Mouse (Mus musculus): Measurements from ENCODE around the gene Gdap1l1.

Gdap1l1 gene

DNA sequence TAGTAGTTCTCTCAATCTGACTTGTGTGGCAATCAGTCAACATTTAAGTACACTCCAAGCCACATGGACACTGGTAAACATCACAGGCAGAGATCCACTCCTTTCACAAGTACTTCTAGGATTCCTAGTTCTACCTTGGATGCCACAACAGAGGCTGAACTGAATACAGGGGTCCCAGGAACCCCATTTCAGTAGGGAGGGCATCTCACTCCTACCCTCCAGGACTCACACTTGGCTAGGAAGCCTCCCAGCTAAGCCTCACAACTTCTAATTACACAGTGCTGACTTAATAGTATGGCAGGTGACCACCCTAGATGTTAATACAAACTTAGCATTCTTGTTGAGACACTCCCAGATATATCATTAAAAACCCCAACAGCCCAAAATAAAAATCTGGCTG, 20.4 kb upstream of the Gdap1l1 start:
- CTCF ChIA-PET = interaction anchor here in 3 of 4 experiments (0.7 to 3.3 kb wide), 9 partner anchors 17 to 450 kb away, joined by 3 to 11 read pairs (median 3); partner anchors contain the start of gene Fitm2 (in 1 of the 3)
- POLR2A ChIA-PET = interaction anchor here (0.6 to 5.3 kb wide), 37 partner anchors 8 to 653 kb away, joined by 3 to 58 read pairs (median 5); partner anchors contain the start of genes Fitm2 (in 3 of the 4), Gdap1l1 (in 2 of the 4), Srsf6 (in 1 of the 4) and Stk4 (in 1 of the 4)

DNA sequence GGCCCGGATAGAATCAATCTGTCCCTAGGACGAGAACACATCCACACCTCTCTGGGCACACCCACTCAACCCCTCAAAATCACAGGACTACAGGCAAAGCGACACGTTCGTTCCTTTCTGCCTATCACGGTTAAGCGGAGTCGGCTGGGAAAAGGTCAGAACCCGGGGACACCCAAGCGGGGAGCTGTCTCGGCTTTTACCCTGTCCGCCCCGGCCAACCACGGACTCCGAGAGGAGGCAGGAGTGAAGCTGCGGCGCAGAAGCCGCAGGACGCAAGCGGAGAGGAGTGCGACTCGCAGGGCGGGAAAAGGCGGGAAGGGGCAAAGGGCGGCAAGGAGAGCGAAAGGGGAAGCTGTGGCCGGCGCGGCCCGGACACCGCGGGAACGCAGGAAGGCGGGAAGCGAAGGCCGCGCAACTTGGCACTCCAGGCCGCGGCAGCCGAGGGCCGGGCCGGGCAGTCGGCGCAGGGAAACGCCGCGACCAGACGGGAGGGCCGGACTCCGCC, 19.4 kb upstream of the Gdap1l1 start:
- ChIA-PET CTCF (interaction anchor here in 3 of 4 experiments (0.6 to 3.3 kb wide), 15 partner anchors 18 to 1939 kb away, joined by 3 to 21 read pairs (median 4); partner anchors contain the start of gene Fitm2 (in 3 of the 3)), POLR2A (interaction anchor here (0.6 to 5.3 kb wide), 132 partner anchors 9 to 1642 kb away, joined by 3 to 58 read pairs (median 4); partner anchors contain the start of genes Fitm2 (in 4 of the 4), Gdap1l1 (in 3 of the 4), Srsf6 (in 3 of the 4) and Jph2 (in 1 of the 4))

GRCm38 (mm10) chr2:163419346-163420045, 18.8 kb upstream of the Gdap1l1 start:
- ChIA-PET CTCF (interaction anchor here in 3 of 4 experiments (0.9 to 3.3 kb wide), 13 partner anchors 18 to 451 kb away, joined by 3 to 21 read pairs (median 4); partner anchors contain the start of gene Fitm2 (in 3 of the 3)), POLR2A (interaction anchor here (0.5 to 5.3 kb wide), 133 partner anchors 7 to 1641 kb away, joined by 3 to 58 read pairs (median 4); partner anchors contain the start of genes Fitm2 (in 4 of the 4), Gdap1l1 (in 3 of the 4), Srsf6 (in 3 of the 4) and Jph2 (in 1 of the 4))

GRCm38 (mm10) chr2:163420366-163420886, 17.9 kb upstream of the Gdap1l1 start:
- ChIA-PET POLR2A (interaction anchor here in 3 of 4 experiments (0.5 to 5.3 kb wide), 31 partner anchors 11 to 651 kb away, joined by 3 to 58 read pairs (median 6); partner anchors contain the start of genes Fitm2 (in 2 of the 3), Gdap1l1 (in 1 of the 3), Srsf6 (in 1 of the 3) and Stk4 (in 1 of the 3)), CTCF (interaction anchor here in 3 of 4 experiments (0.8 to 3.3 kb wide), 6 partner anchors 19 to 61 kb away, joined by 3 to 21 read pairs (median 8); partner anchors contain the start of gene Fitm2 (in 3 of the 3))

GRCm38 (mm10) chr2:163422895-163423660, 15.2 kb upstream of the Gdap1l1 start:
- ChIA-PET CTCF (interaction anchor here in 2 of 4 experiments (0.5 to 2.1 kb wide), 4 partner anchors 22 to 64 kb away, joined by 3 to 7 read pairs (median 4); no protein-coding TSS in a partner anchor), POLR2A (interaction anchor here in 3 of 4 experiments (0.7 to 1.2 kb wide), 3 partner anchors 9 to 300 kb away, joined by 3 to 8 read pairs (median 4); no protein-coding TSS in a partner anchor)

- CTCF ChIA-PET = interaction anchor here in 3 of 4 experiments (0.9 to 2.1 kb wide), 4 partner anchors 22 to 56 kb away, joined by 3 to 7 read pairs (median 3); partner anchors contain the start of gene Fitm2 (in 2 of the 3)
- POLR2A ChIA-PET = interaction anchor here in 2 of 4 experiments (0.5 to 1.0 kb wide), 3 partner anchors 9 to 91 kb away, joined by 3 to 6 read pairs (median 4); no protein-coding TSS in a partner anchor
Measured at GRCm38 (mm10) chr2:163424597-163424996, 13.7 kb upstream of the Gdap1l1 start, which contains the start of gene Oser1. TSS of gene Oser1 (minus strand) at chr2:163424697.

DNA sequence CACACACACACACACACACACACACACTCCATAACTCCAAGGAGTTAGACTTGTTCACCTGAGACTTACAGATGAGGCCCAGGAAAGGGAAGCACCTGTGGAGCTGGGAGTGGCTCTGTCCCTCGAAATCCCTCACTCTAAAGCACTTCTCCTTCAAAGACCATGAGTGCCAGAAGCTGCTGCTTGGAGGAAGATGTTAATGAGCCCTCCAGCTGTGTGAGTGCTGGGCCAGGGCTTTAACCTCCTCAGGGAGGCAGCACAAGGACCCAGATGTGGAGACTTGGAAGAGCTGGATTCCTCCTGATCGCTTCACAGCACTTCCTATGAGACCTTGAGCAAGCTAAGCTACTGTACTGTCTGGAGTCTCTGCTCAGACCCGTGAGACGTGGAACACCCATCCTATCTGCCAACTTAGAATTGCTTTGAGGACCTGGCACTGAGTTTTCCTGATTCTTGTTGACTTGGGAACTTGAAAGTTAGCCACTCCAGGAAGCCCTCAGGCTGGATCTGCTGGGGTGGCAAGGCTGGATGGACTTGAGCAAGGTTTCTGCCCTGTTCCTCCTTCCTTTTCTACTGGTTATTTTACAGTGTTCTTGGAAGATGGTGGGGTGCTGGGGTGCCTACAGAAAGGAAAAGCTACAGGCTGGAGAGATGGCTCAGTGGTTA, 9.8 kb upstream of the Gdap1l1 start:
- POLR2A ChIA-PET = interaction anchor here in 3 of 4 experiments (0.7 to 2.0 kb wide), 8 partner anchors 9 to 443 kb away, joined by 3 to 13 read pairs (median 4); no protein-coding TSS in a partner anchor
- CTCF ChIA-PET = interaction anchor here in 3 of 4 experiments (0.6 to 1.5 kb wide), 7 partner anchors 27 to 1017 kb away, joined by 3 to 6 read pairs (median 4); partner anchors contain the start of gene Fitm2 (in 1 of the 3)

DNA sequence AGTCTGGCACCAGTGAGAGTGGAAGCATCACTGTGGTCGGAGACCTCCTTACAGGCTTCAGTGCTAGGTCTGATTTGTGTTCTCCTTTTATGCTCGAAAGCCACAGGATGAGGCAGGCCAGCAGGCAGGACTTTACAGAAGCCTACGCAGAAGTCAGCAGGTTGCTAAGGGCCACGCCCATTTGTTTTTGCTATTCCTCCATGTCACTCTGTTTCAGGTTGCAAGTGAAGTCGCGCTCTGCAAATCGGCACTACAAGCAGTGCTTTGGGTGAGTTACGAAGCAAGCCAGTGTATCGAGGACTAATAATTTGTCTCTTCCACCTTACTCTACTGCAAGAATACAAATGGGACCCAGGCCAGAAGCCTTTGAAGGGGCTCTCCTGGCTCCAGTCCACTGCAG, 7.0 kb upstream of the Gdap1l1 start:
- ChIA-PET POLR2A (interaction anchor here in 2 of 4 experiments (0.6 to 1.8 kb wide), 2 partner anchors 12 to 23 kb away, joined by 3 to 4 read pairs; no protein-coding TSS in a partner anchor), CTCF (no interaction called here)

GRCm38 (mm10) chr2:163433971-163434370, 4.3 kb upstream of the Gdap1l1 start:
- CTCF ChIA-PET = interaction anchor here in 3 of 4 experiments (0.6 to 1.5 kb wide), 9 partner anchors 19 to 417 kb away, joined by 3 to 7 read pairs (median 3); partner anchors contain the start of gene Fitm2 (in 2 of the 3)
- POLR2A ChIA-PET = interaction anchor here in 3 of 4 experiments (0.6 to 2.7 kb wide), 10 partner anchors 9 to 402 kb away, joined by 3 to 27 read pairs (median 4); no protein-coding TSS in a partner anchor

DNA sequence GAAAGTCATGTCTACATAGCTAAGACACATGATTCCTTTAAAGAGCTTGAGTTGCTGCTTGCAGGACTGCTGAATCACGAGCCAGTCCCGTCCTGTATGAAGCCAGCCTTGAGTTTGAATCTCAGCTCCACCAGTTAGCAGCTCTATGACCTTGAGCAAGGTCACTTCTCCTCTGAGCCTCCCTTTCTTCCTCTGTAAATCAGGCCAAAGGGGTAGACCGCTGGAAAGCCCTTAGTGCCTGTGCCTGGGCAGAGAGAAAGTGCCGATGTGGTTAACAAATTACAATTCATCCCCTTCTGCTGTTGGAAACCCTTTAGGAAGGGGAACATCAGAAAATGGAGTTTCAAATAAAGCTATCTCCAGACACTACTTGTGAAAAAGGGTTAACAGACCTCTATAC, 476 bp upstream of the Gdap1l1 start:
- POLR2A ChIA-PET = interaction anchor here in 3 of 4 experiments (0.6 to 4.4 kb wide), 7 partner anchors 18 to 507 kb away, joined by 3 to 28 read pairs (median 5); partner anchors contain the start of gene Srsf6 (in 1 of the 3)
- CTCF ChIA-PET = interaction anchor here in 2 of 4 experiments (0.6 to 1.1 kb wide), 4 partner anchors 35 to 350 kb away, joined by 3 read pairs; no protein-coding TSS in a partner anchor

DNA sequence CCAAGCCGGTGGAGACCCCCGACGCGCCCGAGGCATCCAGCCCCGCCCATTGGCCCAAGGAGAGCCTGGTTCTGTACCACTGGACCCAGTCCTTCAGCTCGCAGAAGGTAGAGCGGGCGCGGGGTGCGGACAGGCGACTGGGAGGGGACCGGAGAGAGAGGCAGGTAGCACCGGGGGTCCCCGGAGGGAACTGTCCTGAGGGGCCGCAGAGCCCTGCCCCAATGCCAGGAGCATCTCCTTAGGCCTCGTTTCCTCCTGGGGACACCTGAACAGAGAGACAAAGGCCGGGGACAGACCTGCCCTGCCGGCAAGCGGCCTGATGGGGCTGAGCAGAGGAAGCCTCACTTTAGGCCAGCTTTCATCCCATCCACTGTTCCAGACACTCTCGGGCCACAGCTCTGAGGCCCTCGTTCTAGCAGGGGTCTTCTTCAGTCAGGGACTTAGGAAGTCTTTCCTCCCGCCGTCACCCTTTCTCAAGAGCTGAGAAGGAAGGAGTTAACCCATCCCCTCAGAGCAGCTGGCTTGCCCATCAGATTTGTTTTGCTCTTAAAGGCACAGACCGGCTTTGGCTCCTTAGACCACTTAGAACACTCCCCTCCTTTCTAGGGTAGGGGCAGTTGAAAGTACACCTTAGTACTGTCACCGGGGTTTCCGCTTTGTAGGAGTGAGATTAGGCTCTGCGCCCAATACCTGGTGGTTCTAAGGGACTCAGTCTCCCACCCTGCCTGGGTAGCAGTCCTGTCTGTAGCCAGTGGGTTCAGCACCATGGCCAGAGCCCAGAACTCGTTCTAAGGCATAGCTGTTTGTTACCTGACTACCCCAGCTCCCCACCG, 559 bp downstream of the Gdap1l1 start:
- ChIA-PET CTCF (interaction anchor here (0.6 to 1.9 kb wide), 15 partner anchors 13 to 349 kb away, joined by 3 to 14 read pairs (median 3); partner anchors contain the start of gene Fitm2 (in 3 of the 4)), POLR2A (interaction anchor here in 3 of 4 experiments (0.6 to 4.4 kb wide), 10 partner anchors 8 to 42 kb away, joined by 3 to 28 read pairs (median 4); no protein-coding TSS in a partner anchor)

DNA sequence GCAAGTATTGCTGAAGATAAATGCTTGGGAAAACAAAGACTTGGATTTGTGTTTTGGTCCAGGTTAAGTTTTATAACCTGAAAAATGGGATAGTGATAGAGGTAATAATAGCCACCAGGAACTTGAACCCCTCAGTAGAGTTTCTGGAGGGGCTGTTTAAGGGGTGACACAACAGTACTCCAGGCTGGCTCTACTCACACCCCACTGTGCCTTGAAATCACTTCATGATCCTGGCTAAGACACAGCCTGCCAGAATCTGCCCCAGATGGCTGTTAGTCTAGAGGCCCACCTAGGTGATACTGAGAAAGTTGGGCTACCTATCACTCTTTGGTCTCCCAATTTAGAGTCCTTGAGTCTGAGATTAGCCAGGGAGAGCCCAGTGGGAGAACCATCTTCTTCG, 1.2 kb downstream of the Gdap1l1 start:
- CTCF ChIA-PET = interaction anchor here (0.6 to 1.9 kb wide), 14 partner anchors 12 to 95 kb away, joined by 3 to 14 read pairs (median 3); partner anchors contain the start of gene Fitm2 (in 3 of the 4)
- POLR2A ChIA-PET = interaction anchor here in 3 of 4 experiments (0.6 to 4.4 kb wide), 8 partner anchors 8 to 41 kb away, joined by 3 to 28 read pairs (median 4); no protein-coding TSS in a partner anchor

- ChIA-PET POLR2A (interaction anchor here in 2 of 4 experiments (1.0 to 3.3 kb wide), 2 partner anchors 23 to 24 kb away, joined by 5 to 10 read pairs; no protein-coding TSS in a partner anchor), CTCF (no interaction called here)
Measured at GRCm38 (mm10) chr2:163443543-163443942, 5.3 kb downstream of the Gdap1l1 start.

DNA sequence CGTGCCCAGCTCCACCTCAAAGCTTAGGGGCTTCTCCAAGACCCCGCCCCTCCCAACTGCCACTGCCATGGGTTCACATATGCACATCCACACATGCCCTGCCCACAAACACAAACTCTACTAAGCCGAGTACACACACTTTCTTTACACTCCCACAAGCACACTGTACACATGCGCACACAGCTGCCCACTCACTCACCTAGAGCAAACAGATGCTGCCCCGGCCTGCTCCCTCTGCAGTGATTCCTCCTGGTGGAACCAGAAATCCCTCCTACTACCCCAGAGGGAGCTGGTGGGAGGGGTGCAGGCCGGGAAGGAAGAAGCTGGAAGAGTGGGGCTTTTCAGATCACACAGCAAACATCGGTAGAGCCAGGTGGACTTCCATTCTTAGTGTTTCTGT, 5.7 kb downstream of the Gdap1l1 start:
- CTCF ChIA-PET = no interaction called here

DNA sequence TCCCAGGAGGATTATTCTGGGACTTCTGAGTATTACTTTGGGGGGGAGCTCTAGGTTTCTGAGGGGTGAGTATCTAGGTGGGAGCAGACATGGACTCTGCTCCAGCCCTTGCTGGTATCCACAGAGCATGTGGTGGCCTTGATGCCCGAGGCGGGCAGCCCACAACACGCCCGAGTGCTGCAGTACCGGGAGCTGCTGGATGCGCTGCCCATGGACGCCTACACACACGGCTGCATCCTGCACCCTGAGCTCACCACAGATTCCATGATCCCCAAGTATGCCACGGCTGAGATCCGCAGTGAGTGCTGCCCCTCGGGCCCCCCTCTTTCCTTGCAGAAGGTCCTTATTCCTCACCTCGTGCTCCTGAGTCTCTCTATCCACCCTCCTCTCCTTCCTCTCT, 9.1 kb downstream of the Gdap1l1 start:
- CTCF ChIA-PET = interaction anchor here in 2 of 4 experiments (0.6 to 0.8 kb wide), 2 partner anchors 46 to 139 kb away, joined by 3 read pairs; no protein-coding TSS in a partner anchor
- POLR2A ChIA-PET = interaction anchor here in 2 of 4 experiments (0.6 to 1.9 kb wide), 4 partner anchors 8 to 1186 kb away, joined by 3 to 4 read pairs (median 4); no protein-coding TSS in a partner anchor

More for the DNA sequence above, 5.7 kb downstream of the Gdap1l1 start:
- POLR2A ChIA-PET = interaction anchor here in 2 of 4 experiments (1.0 to 3.3 kb wide), 2 partner anchors 23 to 25 kb away, joined by 5 to 10 read pairs; no protein-coding TSS in a partner anchor
